Mouse (Mus musculus): ENCODE data around the gene Ccdc84.
"Not testable (repeated sequence)": the region's sequence is repeated elsewhere in the genome, so short reads cannot be mapped to it uniquely, and the experiment has no call there.

DNA sequence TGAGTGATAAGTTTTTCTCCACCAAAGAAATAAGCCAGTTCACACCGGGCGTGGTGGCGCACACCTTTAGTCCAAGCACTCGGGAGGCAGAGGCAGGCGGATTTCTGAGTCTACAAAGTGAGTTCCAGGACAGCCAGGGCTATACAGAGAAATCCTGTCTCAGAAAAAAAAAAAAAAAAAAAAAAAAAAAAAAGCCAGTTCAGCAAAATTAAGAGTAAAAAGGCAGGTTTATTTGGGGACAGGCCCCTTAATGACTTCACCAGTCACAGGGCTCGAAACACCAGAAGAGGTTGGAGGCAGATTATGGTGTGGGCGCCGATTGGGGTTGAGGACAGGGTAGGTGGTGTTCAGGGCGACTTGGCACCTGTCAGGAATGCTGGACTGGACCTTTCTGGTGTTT is 1.4 kb upstream of the Ccdc84 start:
- not testable (repeated sequence) for TF ChIP-seq POLR2A (IDR thresholded peaks at IDR 0.05; ENCODE audit: insufficient read length, low read depth); TCF12 (IDR thresholded peaks at IDR 0.05; ENCODE audit: insufficient read depth, poor library complexity, severe bottlenecking); MAX (IDR thresholded peaks at IDR 0.05; ENCODE audit: low read depth)
